Mouse (Mus musculus) hindbrain, embryonic 11.5 days (tissue): ENCODE measurements around the gene Exosc6. TPM values are rescaled to one million over a fixed set of nuclear protein-coding genes. Genes with fewer than 3 reads are reported as not detected.
"Not testable (repeated sequence)": the region's sequence is repeated elsewhere in the genome, so short reads cannot be mapped to it uniquely, and the experiment has no call there.

ENCODE experiments used
- ATAC-seq: fragments of 200-750 bp; cut with Nextera tagmentation; 2 replicates; pipeline ENCODE4 v1.8.0; 2017; ENCODE audit warnings: mild to moderate bottlenecking, moderate TSS enrichment, moderate library complexity; ENCODE audit not compliant: low FRiP score
- DNase-seq: peaks from one replicate; pipeline ENCODE4 v3.0.0-alpha.2; 2015; ENCODE audit warnings: low spot score
- H3K27ac ChIP-seq: fragments of 300-500 bp; sonication (generic); 2 replicates; pipeline ENCODE4 v1.5.1; 2014; ENCODE audit warnings: mild to moderate bottlenecking, low read depth, low read length
- H3K27me3 ChIP-seq: fragments of 300-500 bp; sonication (generic); 2 replicates; pipeline ENCODE4 v1.6.1; 2014; ENCODE audit warnings: mild to moderate bottlenecking, low read length, moderate library complexity, mixed read lengths; ENCODE audit not compliant: control insufficient read depth, insufficient read depth
- H3K36me3 ChIP-seq: fragments of 300-500 bp; sonication (generic); 2 replicates; pipeline ENCODE4 v1.6.1; 2014; ENCODE audit warnings: mild to moderate bottlenecking, low read length, moderate library complexity, mixed read lengths; ENCODE audit not compliant: control insufficient read depth, insufficient read depth
- H3K4me1 ChIP-seq: fragments of 300-500 bp; sonication (generic); replicated peaks from 2 replicates; pipeline ENCODE4 v1.6.1; 2014; ENCODE audit warnings: low read length, mixed read lengths; ENCODE audit not compliant: control insufficient read depth, insufficient read depth
- H3K4me2 ChIP-seq: fragments of 300-500 bp; sonication (generic); replicated peaks from 2 replicates; pipeline ENCODE4 v1.6.1; 2014; ENCODE audit warnings: mild to moderate bottlenecking, low read depth, low read length
- H3K4me3 ChIP-seq: fragments of 300-500 bp; sonication (generic); 2 replicates; pipeline ENCODE4 v1.5.1; 2014; ENCODE audit warnings: low read depth, low read length
- H3K9ac ChIP-seq: fragments of 300-500 bp; sonication (generic); 2 replicates; pipeline ENCODE4 v1.6.1; 2014; ENCODE audit warnings: low read depth, low read length
- H3K9me3 ChIP-seq: fragments of 300-500 bp; sonication (generic); 2 replicates; pipeline ENCODE4 v1.6.1; 2016; ENCODE audit warnings: low read length; ENCODE audit not compliant: control insufficient read depth
- WGBS: fragments of 180-500 bp; shearing (Covaris S2); extraction: QIAGEN DNeasy Blood & Tissue Kit; methylation state at CpG from one replicate; pipeline ENCODE4 v1.1.7; 2014; 5-methylcytosine and 5-hydroxymethylcytosine counted together
- polyA plus RNA-seq: library from polyadenylated mRNA; unstranded; fragments of >200 nt; fragmentation: Nextera tagmentation; extraction: Ambion mirVana; gene quantifications from 2 replicates; pipeline ENCODE4 v1.2.1, GENCODE M21; 2014

The Exosc6 gene
- polyA plus RNA-seq, 1 experiment from 2014 or later: 15.0 TPM

DNA sequence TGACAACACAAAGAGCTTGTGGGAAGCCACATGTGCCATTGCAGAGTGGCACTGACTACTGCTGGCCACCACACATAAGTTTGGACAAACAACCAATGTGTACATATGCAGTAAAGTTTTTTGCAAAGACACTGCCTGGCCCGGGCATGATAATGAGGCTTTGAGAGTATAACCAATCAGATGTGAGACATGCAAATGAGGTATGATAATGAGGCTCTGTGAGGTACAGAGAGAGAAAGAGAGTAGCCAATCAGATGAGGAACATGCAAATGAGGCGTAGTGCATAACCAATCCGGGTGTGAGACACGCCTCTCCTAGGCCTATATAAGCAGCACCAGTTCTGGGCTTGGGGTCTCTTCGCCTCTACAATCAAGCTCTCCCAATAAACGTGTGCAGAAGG lies 36.2 kb downstream of the Exosc6 start, which contains the start of gene Clec18a:
TSS of gene Clec18a (minus strand) at position 101 of the 400 bp plus-strand sequence.
- not testable (repeated sequence) for H3K4me2 ChIP-seq, H3K9ac ChIP-seq, H3K4me3 ChIP-seq, H3K27me3 ChIP-seq, DNase-seq, H3K36me3 ChIP-seq, ATAC-seq, H3K9me3 ChIP-seq, H3K27ac ChIP-seq, H3K4me1 ChIP-seq
- 79% methylated on average over 4 of the region's 6 CpGs for WGBS

DNA sequence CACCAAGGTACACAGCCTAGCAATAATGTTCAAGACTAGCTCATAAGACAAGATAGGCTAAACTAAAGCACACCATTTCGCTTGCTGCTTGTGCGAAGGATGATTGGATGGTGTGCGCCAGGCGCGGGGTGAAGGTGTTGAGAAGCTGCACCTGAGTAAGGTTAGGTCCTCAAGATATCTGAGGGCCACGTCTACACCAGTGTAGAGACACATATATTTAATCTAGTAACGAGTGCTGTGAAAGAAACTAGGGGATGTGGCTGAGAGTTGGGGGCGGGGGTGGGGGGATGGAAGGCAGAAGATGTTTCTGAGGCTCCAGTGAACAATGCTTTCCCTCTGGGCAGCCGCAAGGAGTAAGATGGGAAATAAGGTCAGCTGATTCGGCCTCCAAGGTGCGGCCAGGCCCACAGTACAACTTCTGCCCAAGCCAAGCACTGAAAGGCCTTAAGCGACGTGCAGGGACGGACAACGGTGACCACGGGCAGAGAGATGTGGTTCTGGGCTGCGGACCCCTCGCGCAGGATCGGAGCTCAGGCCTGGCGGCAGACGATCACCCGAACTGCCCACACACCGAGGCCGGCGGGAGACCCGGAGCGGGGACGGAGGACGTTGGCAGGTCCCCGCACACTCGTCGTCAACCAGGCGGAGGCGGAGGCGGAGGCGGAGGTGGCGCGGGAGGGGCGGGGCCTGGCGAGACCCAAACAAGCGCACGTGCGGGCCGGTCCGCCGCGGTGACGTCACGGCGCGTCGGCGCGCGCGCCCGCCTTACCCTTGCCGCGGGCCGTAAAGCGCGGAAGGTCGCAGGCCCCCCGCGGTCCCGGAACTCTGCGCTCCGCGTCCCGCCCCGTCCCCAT lies 38.0 kb downstream of the Exosc6 start, which contains the start of gene Pdpr:
TSS of gene Pdpr (plus strand) at position 766 of the 854 bp plus-strand sequence.
- Histone ChIP-seq H3K9me3 (no peaks in the 10 kb centered on the region), H3K27me3 (no peaks in the 10 kb centered on the region), H3K4me2 (peak within 1 kb of the TSS; percentile 64), H3K4me1 (no peaks in the 10 kb centered on the region), H3K4me3 (peak within 1 kb of the TSS; percentile 60), H3K36me3 (no peaks in the 10 kb centered on the region), H3K9ac (peak within 1 kb of the TSS; percentile 66), H3K27ac (no peak within 1 kb of the TSS; the same call in 1 of the 2 replicates)
- 12% methylated on average over 29 of the region's 72 CpGs for WGBS
- DNase-seq: peak; percentile 91
- ATAC-seq: peak; percentile 95

DNA sequence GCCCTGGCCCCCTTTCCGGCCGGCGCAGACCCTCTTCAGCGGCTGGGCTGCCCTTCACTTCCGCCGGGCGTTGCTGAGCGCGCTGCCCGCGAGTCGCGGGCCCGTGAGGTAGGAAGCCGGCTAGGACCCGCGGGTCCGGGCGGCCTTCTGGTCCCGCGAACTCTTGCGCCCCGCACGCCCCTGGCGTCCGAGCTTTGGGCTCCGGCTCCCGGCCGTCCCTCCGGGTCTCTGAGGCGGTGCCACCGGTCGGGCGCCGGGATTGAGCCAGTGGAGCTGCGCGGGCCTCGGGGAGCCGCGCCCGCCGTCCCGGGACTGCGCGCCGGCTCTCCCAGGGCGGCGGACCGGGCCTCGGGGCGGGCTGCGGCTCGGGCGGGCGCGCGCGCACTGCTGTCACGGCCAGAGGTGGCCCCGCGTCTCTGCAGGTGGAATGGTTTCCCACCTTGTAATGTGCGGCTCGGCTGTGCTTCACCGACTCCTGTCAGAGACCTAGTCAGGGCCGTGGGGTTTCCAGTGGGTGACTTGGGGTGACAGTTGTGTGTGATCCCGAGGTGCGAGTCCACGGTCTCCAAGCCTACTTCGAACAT lies 38.7 kb downstream of the Exosc6 start:
- not testable (repeated sequence) for H3K9me3 ChIP-seq, H3K27me3 ChIP-seq, H3K4me1 ChIP-seq, H3K27ac ChIP-seq, H3K36me3 ChIP-seq
- 3% methylated on average over 8 of the region's 69 CpGs for WGBS
- H3K9ac ChIP-seq: peak overlapping the region; percentile 66
- peak overlapping the region; percentile 60 for H3K4me3 ChIP-seq
- ATAC-seq (peak; percentile 57), DNase-seq (peak; percentile 31)
- peak overlapping the region; percentile 64 for H3K4me2 ChIP-seq

Other genes starting within 250 kb of the Exosc6 start
- 66.9 and 67.6 TPM in 2 replicates for gene Cog4, start 209.7 kb upstream of the Exosc6 start, polyA plus RNA-seq
- 161 and 190 TPM in 2 replicates for gene Sf3b3, start 209.6 kb upstream of the Exosc6 start, polyA plus RNA-seq
- gene Fuk, start 153.9 kb upstream of the Exosc6 start, polyA plus RNA-seq: 4.5 and 5.0 TPM in 2 replicates
- gene St3gal2, start 136.4 kb upstream of the Exosc6 start, polyA plus RNA-seq: 10.6 and 11.8 TPM in 2 replicates
- 29.8 and 32.8 TPM in 2 replicates for gene Ddx19a, start 58.5 kb upstream of the Exosc6 start, polyA plus RNA-seq
- gene Ddx19b, start 24.6 kb upstream of the Exosc6 start, polyA plus RNA-seq: 6.0 and 7.2 TPM in 2 replicates
- 64.5 and 74.6 TPM in 2 replicates for gene Aars, start 23.2 kb upstream of the Exosc6 start, polyA plus RNA-seq
- 0.52 and 0.88 TPM in 2 replicates for gene Clec18a, start 36.1 kb downstream of the Exosc6 start, polyA plus RNA-seq
- gene Pdpr, start 38.3 kb downstream of the Exosc6 start, polyA plus RNA-seq: 5.2 and 6.4 TPM in 2 replicates
- 75.3 and 81.5 TPM in 2 replicates for gene Glg1, start 202.9 kb downstream of the Exosc6 start, polyA plus RNA-seq
- gene Rfwd3, start 243.9 kb downstream of the Exosc6 start, polyA plus RNA-seq: 64.5 and 84.4 TPM in 2 replicates